Mouse (Mus musculus) layer of hippocampus, adult 8-10 months (tissue): ENCODE data around the gene Nkapd1. TPM values are rescaled to one million over a fixed set of nuclear protein-coding genes. Genes with fewer than 3 reads are reported as not detected.
A peak's percentile ranks its signal among the peaks of the same experiment; 100 is the strongest.
"Not testable (repeated sequence)": the region's sequence is repeated elsewhere in the genome, so short reads cannot be mapped to it uniquely, and the experiment has no call there.

Experiments used
- DNase-seq, 2 experiments: peaks; one replicate each; pipeline ENCODE4 v3.0.0; 2022; ENCODE audit warnings: low spot score in 2 of 2
- total RNA-seq, 4 experiments: library from RNA; stranded (reverse); gene quantifications; 2 replicates each; pipeline ENCODE4 v1.2.4; 2022

The Nkapd1 gene
- total RNA-seq, result 10 to 100 TPM; 17.0 to 23.7 (median 19.5) TPM

DNA sequence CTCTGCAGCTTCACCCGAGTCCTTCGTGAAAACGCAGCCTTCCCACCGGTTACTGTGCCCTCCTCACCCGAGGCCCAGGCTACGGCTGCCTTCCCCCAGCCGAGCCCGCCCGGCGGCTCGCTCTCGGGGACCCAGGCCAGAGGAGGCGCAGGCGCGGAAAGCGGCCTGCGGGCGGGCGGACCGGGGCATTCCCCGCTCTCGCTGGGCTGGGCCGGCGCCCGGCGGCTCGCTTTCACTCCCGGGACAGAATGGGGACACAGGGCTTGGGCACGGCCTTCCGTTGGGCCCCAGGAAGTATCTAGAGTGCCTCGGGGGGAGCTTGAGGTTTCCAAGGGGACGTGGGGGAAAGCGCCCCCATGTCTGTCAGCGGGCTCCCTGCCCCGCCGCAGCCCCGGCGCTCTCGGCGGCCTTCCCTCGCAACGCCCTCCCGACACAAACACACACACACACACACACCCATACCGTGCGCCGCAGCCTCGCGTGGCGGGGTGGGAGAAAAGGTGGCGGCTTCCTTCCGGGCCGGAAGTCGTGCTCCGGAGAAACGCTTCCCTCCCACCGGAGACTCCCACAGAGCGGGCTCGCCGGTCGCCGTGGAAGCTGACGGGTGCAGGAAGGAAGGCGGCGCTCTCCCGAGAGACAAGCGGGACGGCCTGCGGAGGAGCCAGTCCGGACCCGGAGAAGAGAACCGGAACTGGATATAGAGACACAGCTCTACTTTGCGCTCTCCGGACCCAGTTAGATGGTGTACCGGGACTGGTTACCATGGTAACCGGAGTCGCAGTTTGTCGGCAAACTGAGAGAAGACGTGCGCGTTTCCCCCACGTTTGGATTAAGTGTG, at the start of gene Nkapd1, which contains the start of gene Pih1d2:
Nkapd1 (minus strand) TSS at position 699 of the 838 bp plus-strand sequence.
Pih1d2 (plus strand) TSS at position 556 of the 838 bp plus-strand sequence.
- DNase-seq, result peak; percentile 83 to 92

DNA sequence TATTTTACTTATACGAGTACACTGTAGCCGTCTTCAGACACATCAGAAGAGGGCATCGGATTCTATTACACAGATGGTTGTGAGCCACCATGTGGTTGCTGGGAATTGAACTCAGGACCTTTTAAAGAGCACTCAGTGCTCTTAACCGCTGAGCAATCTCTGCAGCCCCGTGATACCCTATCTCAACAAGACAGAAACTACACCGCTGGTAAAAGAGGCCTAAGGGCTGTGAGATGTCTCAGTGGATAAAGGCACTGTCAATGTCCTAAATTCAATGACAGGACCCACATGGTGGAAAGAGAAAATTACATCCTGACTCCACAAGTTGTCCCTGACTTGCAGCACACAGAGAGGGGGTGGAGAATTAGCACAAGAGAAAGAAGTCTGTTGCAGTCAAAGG, 49.2 kb upstream of the Nkapd1 start:
- DNase-seq, result no peak

DNA sequence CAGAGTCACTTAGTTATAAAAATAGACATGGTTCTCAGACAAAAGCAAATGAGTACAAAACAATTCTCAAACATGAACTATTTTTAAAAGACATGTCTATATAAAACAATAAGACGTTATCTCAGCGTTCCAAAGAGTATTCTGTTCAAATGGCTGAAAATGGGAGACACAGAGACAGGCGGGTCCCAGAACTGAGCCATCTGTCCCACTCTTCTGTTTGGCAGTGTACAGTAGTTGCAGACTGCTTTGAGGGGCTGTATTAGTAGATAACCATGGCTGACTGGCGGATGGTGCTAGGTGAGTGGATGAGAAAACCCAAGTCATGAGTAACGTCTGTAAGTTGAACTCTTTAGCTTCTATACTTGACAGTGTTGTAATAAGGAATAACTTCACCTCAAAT, 47.6 kb upstream of the Nkapd1 start:
- DNase-seq, result peak; percentile 33 to 43

DNA sequence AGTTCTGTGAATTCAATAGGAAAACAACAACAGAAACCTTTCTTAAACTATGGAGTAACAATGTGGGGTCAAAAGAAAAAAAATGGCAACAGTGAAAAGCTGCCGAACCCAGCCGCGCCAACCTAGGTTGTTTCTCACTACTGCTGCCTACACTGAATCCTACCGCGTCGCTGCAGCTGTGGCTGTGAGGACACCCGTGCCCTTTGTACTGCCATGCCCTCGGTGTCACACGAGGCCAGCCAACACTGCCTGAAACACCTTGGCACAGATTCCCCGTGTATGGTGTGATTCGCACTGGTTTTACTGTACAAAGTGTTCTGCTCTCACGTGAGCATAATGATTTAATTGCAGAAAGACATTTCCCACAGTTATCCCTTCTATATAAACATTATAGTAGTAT, 43.2 kb upstream of the Nkapd1 start:
- DNase-seq, result no peak

DNA sequence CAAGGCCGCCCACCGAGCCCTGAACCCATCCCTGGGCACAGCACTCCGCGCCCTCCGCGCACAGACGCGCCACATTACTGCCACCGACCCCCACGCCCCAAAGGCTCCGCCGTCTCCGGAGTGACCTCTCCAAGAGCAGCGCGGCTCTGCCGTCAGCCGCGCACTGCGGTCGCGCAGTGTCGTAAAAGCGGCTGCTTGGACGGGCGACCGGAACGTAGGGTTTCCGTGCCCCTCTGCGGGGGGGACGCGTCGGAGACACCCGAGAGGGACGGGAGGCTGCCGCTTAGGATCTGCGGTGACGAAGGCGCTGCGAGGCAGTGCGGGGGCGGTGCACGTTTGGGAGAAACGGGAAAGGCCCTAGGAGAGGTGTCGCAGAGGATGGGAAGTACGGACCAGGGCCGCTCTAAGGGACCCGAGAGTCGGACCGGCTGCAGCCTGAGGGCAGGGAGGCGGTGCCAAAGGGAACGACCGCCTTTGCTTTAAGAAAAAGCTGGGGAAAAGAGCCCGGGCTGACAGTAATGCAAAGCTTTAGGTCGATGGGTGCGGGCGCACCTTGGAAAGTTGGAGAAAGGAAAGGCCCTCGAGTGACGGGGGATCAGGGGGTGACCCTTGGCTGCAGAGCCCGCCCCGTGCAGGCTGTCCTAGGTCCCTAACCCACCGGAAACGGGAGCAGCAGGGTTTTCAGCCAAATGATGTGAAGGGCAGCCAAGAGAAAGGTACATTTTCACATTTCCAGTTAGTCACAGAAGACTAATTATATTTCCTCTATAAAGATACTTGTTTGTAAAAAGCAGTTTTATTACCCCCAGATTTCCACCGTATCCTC, 42.3 kb upstream of the Nkapd1 start, which contains the start of gene Dlat:
Dlat (minus strand) TSS at position 389 of the 826 bp plus-strand sequence.
- DNase-seq, result peak; percentile 86 to 87

DNA sequence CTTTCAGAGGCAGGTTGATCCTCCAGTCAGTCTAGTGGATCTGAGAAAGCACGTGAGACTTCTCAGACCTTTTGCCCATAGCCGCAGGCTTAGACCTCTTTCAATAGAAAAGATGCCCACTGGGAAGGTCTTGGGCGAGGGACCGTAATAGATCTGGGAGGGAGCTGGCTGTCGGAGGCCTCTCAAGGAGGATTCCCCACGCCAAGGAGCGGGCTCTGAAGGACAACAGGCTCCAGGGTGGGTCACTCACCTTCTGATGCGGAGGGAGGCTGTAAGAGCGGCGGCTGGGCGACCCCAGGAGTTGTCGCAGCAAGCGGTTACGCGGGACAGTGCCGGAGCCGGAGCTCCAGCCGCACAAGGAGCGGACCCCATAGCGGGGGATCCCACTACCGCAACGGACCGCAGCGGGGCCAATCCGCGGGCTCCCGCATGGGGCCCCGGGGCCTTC, 41.7 kb upstream of the Nkapd1 start:
- DNase-seq, result peak in 1 of 2 experiments; percentile 18

DNA sequence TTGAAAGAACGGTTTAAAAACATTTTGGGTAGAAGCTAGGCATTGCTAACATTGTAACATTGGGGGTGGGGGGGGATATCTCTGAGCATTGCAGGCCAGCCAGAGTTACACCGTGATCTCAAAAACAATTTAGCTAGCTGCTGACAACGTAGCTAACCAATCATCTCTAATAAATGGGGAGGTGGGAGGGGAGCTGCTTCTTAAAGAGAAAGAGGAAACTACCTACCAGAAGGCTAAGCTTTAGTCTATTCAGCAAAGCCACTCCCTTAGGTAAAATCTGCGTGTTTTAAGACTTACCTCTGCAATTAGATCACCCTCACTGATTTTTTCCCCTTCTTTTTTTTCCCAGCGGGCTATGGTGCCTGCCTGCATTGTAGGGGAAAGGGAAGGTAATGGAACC, 41.1 kb upstream of the Nkapd1 start:
- no peak for DNase-seq

DNA sequence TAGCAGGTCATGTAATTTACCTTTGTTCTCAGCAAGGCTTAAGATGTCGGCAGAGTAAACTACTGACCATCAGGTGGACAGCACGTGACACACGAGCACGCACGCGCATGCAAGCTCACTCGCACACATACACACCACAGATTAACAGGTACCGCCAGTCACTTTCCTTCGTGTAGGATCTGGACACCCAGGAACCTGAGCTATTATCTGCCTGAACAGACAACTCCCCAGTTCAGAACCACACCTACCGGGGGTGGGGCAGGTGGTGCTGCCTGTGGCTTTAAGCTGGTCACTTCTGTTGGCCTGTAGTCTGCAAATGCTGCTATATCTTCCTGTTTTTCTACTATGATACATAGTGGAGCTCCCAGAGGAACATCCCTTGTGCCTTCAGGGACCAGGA, 33.2 kb upstream of the Nkapd1 start:
- DNase-seq, result no peak

DNA sequence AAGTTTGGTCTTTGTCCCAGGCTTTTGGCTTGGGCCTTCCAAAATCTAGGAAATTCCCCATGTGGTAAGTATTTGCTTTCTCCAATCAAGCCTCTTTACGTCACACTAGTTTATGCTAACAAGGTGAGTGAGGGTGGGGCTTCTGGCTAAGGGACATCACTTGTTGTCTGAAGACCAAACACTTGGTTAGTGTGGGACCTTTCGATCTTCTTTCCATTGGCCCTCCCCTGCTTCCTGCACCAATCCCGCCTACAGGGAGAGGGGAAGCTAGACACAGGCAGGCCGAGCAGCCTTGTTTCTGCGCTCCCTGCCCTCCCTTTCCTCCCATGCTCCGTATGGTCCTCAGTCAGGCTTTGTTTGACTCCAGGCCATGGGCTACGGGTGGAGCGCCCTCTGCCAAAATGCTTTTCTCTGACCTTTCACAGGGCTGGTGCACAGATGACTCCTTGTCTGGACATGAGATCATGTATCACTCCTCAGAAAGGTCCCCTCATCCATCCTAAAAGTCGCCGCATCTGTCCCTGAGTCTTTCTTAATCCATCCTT, 29.6 kb upstream of the Nkapd1 start:
- DNase-seq, result no peak

DNA sequence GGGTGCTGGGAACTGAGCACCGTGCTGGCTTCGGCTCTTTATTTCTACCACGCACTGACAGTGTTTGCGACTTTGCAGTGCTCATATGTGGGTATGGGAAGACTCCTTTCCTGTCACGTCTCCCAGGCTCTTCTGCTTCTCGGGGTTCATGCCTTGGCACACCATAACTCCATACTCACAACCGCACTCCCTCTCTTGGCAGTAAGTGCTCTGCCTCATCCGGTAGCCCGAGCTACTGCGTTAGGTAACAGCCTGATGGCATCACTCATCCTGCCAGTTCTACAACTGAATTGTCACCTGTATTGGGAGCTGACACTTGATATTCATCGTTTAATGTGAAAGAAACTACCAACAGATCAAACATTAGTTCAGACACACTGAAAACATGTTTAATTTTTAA, 17.0 kb upstream of the Nkapd1 start:
- no peak for DNase-seq

DNA sequence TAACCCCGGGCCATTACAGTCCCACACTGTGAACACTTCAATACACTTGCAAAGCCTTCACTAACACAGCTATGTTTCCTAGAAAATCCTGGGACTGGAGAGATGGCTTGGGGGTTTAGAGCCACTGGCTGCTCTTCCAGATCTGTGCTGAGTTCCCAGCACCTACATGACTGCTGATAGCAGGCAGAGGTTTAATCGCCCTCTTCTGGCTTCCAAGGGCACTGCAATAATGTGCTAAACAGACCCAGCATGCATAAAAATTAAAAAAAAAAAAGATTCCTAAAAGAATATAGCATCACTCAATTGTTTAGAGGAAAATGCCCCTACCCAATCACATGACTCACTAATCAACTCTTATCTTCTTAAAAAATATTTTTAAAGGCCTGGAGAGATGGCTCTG, 15.8 kb upstream of the Nkapd1 start:
- no peak for DNase-seq

DNA sequence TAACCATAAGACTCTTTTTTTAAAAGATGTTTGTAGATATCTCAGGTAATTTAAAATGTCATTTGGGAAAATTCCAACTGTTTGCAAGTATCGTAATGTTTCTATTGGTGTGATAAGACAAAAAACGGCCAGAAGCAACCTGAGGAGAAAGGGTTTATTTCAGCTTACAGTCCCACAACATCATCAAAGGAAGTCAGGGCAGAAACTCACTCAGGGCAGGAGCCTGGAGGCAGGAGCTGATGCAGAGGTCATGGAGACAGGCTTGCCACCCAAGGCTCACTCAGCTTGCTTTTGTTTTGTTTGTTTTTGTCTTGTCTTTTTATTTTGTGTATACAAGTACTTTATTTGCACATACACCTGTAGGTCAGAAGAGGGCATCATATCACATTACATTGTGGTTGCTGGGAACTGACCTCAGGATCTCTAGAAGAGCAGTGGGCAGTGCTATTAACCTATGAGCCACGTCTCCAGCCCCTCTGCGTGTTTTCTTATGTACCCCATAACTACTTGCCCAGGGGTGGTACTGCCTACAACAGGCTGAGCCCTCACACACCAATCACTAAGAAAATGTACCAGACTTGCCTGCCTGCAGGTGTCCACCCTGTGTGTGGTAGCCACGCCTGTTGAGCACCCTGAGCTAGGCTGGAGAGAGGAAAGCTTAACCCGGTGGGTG, 14.9 kb upstream of the Nkapd1 start:
- DNase-seq, result no peak

DNA sequence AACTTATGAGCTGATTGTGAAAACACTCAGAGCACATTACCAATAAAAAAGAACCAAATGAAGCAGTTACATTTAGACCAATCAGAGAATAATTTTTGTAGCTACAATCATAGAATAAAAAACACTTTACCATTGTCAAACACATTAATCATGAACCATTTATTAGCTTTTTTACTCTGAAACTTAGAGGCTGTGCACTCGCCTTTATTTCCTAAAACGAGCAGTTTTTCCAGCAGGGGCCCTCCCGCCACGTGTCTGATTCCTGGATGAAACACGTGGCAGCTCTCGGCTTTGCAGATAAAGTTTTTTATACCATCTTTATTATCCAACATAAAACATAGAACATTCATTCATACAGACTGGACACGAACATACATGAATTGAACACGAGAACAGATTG, 13.6 kb upstream of the Nkapd1 start:
- not testable (repeated sequence) for DNase-seq

DNA sequence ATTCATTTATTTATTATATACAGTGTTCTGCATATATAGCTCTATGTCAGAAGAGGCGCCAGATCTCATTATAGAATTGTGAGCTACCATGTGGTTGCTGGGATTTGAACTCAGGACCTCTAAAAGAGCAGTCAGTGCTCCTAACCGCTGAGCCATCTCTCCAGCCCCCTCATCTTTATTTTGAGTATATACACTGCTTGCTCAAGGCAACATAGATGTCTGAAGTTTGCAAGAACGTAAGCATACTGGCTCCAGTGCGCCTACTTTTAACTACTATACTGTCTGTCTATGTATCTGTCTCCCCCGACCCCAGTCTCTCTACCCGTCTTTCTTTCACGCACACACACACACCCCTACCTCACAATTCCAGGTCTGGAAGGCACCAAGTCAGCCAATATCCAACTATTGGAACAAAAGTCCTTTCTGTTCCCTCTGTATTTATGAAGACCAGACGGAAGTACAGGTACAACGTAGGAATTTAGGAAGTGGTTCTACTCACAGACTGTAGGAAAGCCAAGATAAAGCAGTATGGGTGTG, 598 bp upstream of the Nkapd1 start:
- DNase-seq, result no peak

DNA sequence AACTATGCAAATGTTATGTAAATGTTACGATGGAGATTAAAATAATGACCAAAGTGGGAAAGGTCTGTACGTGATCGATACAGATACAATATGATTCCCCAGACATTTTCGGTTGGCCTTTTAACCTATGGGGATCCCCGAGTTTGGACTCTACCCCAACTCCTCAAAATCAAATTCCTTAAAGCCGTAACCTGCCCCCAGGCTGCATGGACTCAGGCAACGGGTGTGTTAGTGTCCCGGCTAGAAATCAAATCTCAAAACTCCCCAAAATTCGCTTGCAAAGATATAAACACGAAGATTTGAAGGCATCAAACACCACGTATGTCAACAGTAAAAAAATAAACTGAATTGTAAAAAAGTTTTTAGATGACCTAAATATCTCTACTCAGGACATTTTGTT, 1.1 kb downstream of the Nkapd1 start:
- no peak for DNase-seq

DNA sequence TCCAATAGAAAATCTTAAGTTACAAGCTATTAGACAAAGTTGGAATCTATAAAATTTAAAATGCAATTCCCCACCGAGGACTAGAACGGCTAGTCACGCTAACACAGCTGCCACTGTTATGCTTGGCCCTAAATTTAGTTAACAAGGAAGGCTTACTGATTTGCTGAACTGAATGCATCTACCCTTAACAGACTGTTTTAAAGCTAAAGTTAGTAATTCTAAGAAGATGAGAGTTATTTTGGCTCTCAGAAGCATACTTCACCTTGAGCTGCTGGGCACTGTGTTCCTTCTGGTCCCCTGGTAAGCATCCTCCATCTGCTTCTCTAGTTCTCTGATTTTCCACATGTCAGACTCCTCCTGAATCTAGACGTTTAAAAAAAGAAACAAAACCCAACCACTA, 5.1 kb downstream of the Nkapd1 start:
- no peak for DNase-seq

DNA sequence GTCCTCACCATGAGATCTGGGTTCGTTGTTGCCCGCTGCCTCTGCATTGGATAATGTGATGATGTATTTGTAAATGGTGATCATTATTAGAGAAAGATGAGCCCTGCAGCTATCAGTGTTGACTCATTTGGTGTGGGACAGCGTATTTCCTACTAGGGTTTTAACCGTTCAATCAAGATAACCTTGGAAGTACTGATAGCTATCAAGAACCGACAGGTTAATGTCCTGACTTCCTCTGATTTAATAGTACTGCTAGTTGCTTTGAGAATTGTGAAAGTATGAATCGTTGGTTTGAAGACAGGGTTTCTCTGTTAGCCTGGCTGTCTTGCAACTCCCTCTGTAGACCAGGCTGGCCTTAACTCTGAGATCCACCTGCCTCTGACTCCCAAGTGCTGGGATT, 12.9 kb downstream of the Nkapd1 start:
- no peak for DNase-seq

DNA sequence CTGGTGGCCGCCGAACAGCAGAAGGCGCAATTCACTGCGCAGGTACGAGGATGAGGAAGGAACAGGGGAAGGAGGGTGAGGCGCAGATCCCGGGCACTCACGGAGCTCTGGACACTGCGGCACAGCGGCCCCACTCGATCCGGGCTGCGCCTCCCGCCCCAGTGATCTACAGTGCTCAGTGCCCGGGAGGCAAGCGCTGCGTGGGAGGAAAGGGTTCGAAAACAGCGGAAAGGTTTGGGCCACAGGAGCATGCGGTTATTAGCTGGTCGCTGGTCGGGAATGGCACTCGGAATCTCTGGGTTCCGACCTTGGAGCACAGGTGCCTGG, 13.3 kb downstream of the Nkapd1 start:
- DNase-seq, result no peak

DNA sequence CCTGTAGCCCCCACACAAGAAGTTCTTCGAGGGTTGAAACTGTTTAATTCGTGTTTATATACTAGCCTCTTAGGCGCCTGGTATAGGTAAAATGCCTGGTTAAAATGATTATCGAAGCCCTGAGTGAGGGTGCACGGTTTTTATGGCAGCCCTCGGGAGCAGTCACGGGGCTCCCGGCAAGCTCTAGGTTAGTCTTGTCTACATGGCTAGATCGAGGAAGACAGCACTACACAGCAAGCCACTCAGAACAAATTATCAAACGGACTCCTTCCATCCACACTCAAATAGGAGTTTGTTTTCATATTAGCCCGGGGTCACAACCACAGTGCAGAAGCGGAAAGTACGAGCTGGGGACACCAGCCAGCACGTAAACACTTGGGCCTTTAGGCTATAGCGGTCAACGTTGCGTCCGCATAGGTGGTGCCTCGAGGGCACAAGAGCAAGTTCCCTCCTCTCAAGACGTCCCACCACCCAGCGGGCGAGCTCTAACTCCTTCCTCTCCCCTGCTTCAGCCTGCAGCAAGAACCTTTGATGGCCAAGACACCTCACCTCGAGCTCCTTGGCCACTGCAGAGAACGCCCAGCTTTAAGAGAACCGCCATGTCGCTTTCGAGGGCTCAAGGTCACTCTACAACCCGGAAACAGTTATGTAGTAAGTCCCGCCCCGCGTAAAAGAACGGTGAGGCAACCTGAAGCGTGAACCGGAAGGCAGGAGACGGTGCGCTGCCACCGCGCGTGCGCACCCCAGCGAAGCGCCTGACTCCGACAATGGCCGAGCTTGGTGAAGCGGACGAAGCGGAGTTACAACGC, 13.9 kb downstream of the Nkapd1 start, which contains the start of the genes Sdhd and Timm8b:
Sdhd (minus strand) TSS at position 624 of the 809 bp plus-strand sequence.
Timm8b (plus strand) TSS at position 722 of the 809 bp plus-strand sequence.
- peak; percentile 94 to 96 for DNase-seq
